Mouse (Mus musculus) embryonic fibroblast, embryonic 13.5 days (primary cell): ENCODE measurements around the gene Pan2. TPM values are rescaled to one million over a fixed set of nuclear protein-coding genes. Genes with fewer than 3 reads are reported as not detected.
"Not testable (repeated sequence)": the region's sequence is repeated elsewhere in the genome, so short reads cannot be mapped to it uniquely, and the experiment has no call there.

Source experiments
- H3K27ac ChIP-seq: 2 replicates; pipeline ENCODE4 v1.5.1; 2012; ENCODE audit warnings: low read length, control low read depth, inconsistent platforms; ENCODE audit not compliant: insufficient read depth
- H3K4me1 ChIP-seq: 2 replicates; pipeline ENCODE4 v1.6.1; 2011; ENCODE audit warnings: low read length; ENCODE audit not compliant: control insufficient read depth, insufficient read depth
- H3K4me3 ChIP-seq: 2 replicates; pipeline ENCODE4 v1.5.1; 2011; ENCODE audit warnings: mild to moderate bottlenecking, control low read depth, low read length; ENCODE audit not compliant: insufficient read depth
- CTCF ChIP-seq: IDR thresholded peaks from 2 replicates; pipeline ENCODE4 v1.5.1; 2011; ENCODE audit warnings: mild to moderate bottlenecking, control low read depth, low read length, moderate library complexity, borderline replicate concordance; ENCODE audit not compliant: insufficient read depth
- POLR2A ChIP-seq: IDR thresholded peaks from 2 replicates; pipeline ENCODE4 v1.6.1; 2011; ENCODE audit warnings: low read depth, mild to moderate bottlenecking, control low read depth, low read length, moderate library complexity
- polyA plus RNA-seq: library from polyadenylated mRNA; stranded (reverse); fragments of >200 nt; gene quantifications from 2 replicates; pipeline ENCODE4 v1.2.4, GENCODE M21; 2011; ENCODE audit warnings: low read depth; ENCODE audit not compliant: missing spikeins, insufficient read length

The Pan2 gene
- polyA plus RNA-seq, result 10.2 and 14.2 TPM in 2 replicates

GRCm38 (mm10) chr10:128303126-128304021, at the start of gene Pan2:
Pan2 (plus strand) TSS chr10:128303335.
- peak within 1 kb of the TSS; percentile 71 for H3K4me3 ChIP-seq
- H3K27ac ChIP-seq, result peak within 1 kb of the TSS; percentile 94
- H3K4me1 ChIP-seq, result peaks cover 6% of the 10 kb centered on the region
- peak; percentile 63 for TF ChIP-seq POLR2A
- no peak for TF ChIP-seq CTCF

DNA sequence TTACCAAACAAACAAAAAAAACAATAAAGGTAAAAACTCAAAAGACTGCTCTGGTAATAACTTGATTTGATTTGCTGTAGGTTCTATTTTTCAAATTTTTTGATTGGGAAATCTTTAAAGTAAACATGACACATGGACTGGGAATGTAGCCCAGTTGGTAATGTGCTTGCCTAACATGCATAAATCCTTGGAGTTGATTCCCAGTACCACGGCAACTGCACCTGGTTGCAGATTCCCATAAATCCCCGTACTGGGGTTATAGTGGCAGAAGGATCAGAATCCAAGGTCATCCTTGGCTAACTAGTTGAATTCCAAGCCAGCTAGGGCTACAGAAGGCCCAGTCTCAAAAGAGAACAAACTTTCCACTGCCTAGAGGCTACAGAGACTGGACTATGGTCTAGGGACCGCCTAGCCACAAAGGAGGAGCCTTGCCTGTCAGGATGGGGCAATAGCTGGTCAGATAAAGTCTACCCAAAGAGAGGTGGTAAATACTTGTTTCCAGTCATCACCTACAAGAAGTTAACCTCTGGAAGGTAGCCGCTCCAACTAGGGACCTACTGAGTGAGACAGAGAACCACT, 49.4 kb upstream of the Pan2 start, which contains the start of gene Apon:
TSS of gene Apon (plus strand) at position 420 of the 579 bp plus-strand sequence.
- peaks cover 4% of the 10 kb centered on the region; the same call in 1 of the 2 replicates for H3K4me1 ChIP-seq
- TF ChIP-seq POLR2A, result no peak
- no peak for TF ChIP-seq CTCF
- H3K4me3 ChIP-seq, result no peak within 1 kb of the TSS
- no peak within 1 kb of the TSS for H3K27ac ChIP-seq

- no peak for TF ChIP-seq POLR2A
- TF ChIP-seq CTCF, result no peak
- Histone ChIP-seq H3K4me3 (no peak overlapping the region), H3K27ac (no peak overlapping the region), H3K4me1 (peaks cover 4% of the 10 kb centered on the region; the same call in 1 of the 2 replicates)
Observed at GRCm38 (mm10) chr10:128255925-128256324, 47.2 kb upstream of the Pan2 start.

- no peak overlapping the region for H3K4me3 ChIP-seq
- no peak overlapping the region for H3K27ac ChIP-seq
- no peak for TF ChIP-seq CTCF
- no peak for TF ChIP-seq POLR2A
- peaks cover 4% of the 10 kb centered on the region; the same call in 1 of the 2 replicates for H3K4me1 ChIP-seq
Observed at GRCm38 (mm10) chr10:128256328-128256727, 46.8 kb upstream of the Pan2 start.

GRCm38 (mm10) chr10:128258953-128259352, 44.2 kb upstream of the Pan2 start:
- TF ChIP-seq POLR2A (no peak), CTCF (no peak)
- H3K4me1 ChIP-seq, result peaks cover under 1% of the 10 kb centered on the region; the same call in 1 of the 2 replicates

DNA sequence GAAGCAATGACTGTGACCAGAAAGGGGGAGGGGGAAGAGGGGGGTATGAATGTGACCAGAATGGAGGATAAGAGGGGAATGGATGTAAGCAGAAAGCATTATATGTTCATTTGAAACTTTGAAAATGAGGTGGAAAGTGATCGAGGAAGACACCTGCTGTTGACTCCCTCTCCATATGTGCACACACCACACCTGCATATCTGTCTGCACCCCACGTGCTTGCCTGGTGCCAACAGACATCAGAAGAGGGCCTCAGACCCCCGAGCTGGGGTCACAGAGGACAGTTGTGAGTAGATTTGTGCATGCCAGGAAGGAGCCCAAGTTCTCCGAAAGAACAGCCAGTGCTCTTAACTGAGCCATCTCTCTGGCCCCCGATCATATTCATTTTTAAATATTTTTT, 43.2 kb upstream of the Pan2 start:
- Histone ChIP-seq H3K4me3 (no peak overlapping the region), H3K27ac (no peak overlapping the region), H3K4me1 (no peaks in the 10 kb centered on the region)
- TF ChIP-seq POLR2A (no peak), CTCF (no peak)

More at GRCm38 (mm10) chr10:128258953-128259352, 44.2 kb upstream of the Pan2 start:
- H3K27ac ChIP-seq, result no peak overlapping the region
- no peak overlapping the region for H3K4me3 ChIP-seq

DNA sequence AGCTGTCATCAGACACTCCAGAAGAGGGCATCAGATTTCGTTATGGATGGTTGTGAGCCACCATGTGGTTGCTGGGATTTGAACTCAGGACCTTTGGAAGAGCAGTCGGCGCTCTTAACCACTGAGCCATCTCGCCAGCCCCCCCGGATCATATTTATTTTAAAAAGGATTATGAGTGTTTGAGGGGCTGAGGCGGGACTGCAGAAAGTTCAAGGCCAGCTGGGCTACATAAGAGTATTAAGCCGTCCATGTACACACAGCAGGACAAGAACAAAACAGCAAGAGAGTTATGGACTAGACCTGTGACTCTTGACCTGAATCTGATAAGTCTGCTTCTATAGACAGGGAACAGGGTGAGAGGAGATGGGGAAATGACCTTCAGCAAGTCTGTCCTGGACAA, 42.8 kb upstream of the Pan2 start:
- not testable (repeated sequence) for H3K4me1 ChIP-seq

DNA sequence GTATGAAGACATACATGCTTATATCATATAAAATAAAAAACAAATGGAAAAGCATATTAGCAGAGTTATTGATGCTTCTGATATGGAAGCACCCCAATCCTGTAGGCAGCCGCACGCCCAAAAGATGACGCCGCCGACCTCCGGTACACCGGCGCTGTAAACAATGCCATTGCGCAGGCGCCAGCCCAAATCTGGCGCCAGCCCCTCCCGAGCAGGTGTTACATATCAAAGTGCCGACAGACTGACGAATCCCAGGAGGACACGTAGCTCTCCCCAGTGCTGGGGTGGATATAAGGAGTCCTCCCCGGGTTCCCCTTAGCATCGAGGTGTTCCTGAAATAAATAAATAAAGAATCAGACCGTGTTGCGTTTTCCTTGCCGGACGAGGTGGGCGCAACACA, 40.8 kb upstream of the Pan2 start:
- TF ChIP-seq CTCF (no peak), POLR2A (no peak)
- Histone ChIP-seq H3K4me3 (no peak overlapping the region), H3K27ac (no peak overlapping the region), H3K4me1 (no peaks in the 10 kb centered on the region)

More for the DNA sequence above, 42.8 kb upstream of the Pan2 start:
- not testable (repeated sequence) for H3K27ac ChIP-seq, H3K4me3 ChIP-seq

DNA sequence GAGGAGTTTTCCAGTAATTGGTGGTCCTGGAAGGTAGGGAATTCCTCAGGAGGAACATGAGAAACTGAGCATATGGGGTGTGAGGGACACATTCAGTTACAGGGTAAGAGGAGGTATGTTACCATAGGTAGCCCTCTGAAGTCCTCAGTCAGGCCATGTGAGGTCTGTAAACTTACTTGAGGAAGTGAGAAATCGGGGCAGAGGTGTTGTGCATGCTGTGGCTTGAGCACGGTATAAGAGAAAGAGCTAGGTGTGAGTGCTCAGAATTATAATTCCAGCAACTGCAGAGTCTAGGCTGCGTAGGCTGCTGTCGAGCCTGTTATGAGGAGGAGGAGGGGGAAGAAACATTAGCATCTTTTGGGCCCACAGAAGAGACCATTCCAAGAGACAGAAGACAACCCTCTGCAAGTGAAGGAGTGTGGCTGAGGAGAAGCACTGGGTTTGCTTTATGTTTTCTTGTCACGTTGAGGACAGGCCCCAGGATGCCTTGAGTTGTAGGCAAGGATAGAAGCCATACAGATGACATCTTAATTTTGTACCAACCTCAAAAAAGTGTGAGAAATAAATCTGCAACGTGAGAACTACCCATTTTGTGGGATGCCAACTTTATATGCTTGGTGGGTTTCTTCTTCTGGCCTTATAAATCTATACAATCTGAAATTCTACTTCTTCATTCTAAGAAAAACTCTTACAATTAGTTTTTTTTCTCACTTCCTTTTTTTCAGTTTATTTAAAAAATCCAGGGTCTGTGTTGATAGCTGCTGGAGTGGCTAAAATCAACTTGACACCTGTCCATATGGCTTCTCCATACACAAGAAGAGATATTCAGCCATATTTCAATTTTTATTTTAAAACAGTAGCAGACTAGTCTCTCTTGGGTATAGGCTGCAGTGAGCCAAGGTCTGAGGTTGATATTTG, 39.5 kb upstream of the Pan2 start:
- Histone ChIP-seq H3K4me3 (no peak overlapping the region), H3K27ac (no peak overlapping the region), H3K4me1 (no peaks in the 10 kb centered on the region)
- TF ChIP-seq POLR2A, result no peak
- no peak for TF ChIP-seq CTCF

- Histone ChIP-seq H3K4me3 (no peak within 1 kb of the TSS), H3K27ac (0 out of 2 replicates have a peak within 1 kb of the TSS, but pooled peaks have one; percentile 51), H3K4me1 (no peaks in the 10 kb centered on the region)
- TF ChIP-seq POLR2A, result no peak
- TF ChIP-seq CTCF, result no peak
Observed at GRCm38 (mm10) chr10:128268371-128268770, 34.8 kb upstream of the Pan2 start, which contains the start of gene Apof. Apof (plus strand) TSS chr10:128268671.
